Mouse (Mus musculus) mouse embryonic stem cell (cell line): ENCODE data around the gene Zbtb16.

Experiments used
- in situ Hi-C, 2 experiments: fragments of 300-500 bp; cut with MboI; formaldehyde crosslinking; loops; 1 replicate in 1 of 2; 3 replicates in 1 of 2; pipeline ENCODE4 v1.14.3; 2019 to 2020; ENCODE audit warnings: low sequenced_read_pairs in 2 of 2, low pct_unique_long_range_greater_than_20kb in 1 of 2, mixed read lengths in 1 of 2; ENCODE audit not compliant: unreplicated experiment in 1 of 2

Gene Zbtb16

DNA sequence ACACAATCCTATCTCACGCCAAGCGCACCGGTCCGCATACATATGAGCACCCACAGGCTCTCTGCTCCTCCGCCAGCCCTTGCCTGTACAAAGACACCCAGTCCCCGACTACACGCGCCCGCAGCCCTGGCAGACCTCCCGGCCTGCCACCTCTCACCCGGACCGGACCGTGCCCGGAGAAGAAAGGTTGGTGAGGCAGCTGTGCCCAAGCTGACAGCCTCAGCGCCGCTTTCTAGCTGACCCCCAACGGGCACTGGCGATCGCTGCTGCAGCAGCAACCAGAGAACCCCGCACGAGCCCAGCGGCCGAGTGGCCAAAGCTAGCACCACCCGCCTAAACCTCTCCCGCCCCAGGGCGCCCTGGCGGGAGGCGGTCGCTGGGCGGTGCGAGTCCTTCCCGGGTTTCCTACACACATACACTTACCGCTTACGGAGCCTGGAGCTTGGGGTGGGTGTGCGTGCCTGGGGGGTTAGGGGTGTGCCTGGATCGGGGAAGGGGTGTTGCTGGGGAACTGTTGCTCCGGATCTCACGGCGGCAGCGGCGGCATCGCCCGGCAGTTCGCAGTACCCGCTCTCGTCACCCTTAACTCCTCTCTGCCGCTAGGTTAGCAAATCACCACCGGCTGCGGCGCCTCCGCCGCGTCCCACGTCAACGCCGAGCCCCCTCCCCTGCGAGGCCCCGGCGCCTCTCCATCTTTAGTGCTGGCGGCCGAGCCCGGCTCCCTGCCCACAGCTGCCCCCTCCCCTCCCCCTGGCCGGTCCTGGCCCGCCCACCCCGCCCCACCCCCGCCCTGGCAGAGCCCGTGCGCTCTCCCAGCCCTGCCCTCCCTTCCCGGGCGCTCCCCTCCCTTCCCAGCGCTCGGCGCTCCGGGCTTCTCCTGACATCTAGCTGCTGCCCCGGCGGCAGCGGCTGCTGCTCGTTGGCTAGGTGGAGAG lies at the start of gene Zbtb16:
Gene Zbtb16, minus strand, starts transcription at position 592 of the 935 bp plus-strand sequence.
- in situ Hi-C loops, result no loop called here

DNA sequence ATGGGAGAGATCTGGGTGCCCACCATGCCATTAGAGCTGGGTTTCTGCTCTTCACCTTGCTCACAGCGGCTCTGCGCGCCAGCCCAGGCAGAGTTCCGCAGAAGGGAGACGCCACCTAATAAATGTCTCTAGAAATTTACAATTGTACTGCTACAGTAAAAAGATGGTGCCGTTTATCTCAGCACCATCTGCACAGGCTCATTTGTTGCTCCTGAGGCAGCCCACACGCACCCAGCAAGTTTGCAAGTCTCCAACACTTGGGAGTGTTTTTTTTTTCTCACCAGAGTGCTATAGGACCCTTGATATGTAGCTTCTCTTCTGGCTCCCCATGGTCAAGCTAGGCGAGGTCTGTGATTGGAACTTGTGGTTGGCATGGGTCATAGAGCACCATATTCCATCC lies 36.9 kb upstream of the Zbtb16 start:
- in situ Hi-C loops, result loop anchor here in 1 of 2 experiments (25.0 kb wide), 1 partner anchor 211 kb away; no protein-coding TSS in a partner anchor

DNA sequence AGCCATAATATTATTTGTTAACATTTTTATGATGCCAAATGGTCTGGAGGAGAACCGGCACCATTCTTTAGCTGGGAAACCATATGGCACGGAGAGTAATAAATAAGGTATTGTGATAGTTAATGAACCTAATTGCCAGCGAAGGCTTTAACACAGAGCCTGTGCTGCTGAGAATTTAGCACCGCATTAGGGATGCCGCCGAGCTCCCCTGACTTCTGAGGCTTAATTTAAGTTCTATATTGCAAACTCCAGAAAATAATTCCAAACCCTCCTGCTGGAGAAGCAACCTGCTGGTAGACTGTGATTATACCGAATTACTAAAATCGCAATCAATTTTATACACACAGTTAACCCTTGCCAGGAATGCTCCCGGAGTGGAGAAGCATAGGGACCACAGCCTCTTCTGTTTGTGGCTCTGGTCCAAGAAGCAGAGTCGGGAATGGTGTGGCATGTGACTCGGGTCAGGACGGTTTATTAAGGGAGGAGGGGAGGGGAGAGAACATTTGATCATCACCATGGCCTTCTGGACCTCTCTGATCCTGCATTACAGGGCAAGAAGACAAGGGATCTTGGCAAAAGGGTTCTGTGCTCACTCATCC lies 30.6 kb upstream of the Zbtb16 start:
- in situ Hi-C loops, result loop anchor here in 1 of 2 experiments (25.0 kb wide), 1 partner anchor 204 kb away; no protein-coding TSS in a partner anchor

DNA sequence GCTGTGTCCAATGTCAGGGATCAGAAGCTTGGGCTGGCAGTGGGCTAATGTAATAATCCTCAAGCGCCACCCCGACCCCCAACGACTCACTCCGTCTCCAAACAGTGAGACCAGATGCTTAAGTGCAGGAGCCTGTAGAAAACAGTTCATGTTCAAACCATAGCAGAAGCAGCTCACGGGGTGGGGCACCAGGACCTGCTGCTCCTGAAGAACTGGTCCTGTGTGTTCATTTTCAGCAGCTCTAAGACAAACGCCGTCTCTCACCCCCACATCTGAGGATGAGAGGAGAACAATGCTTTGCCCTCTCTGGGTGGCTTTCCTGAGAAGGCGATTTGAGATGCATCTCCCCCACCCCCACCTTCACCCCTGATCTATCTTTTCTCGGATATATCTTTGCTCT lies 29.2 kb upstream of the Zbtb16 start:
- in situ Hi-C loops, result loop anchor here in 1 of 2 experiments (25.0 kb wide), 1 partner anchor 203 kb away; no protein-coding TSS in a partner anchor

DNA sequence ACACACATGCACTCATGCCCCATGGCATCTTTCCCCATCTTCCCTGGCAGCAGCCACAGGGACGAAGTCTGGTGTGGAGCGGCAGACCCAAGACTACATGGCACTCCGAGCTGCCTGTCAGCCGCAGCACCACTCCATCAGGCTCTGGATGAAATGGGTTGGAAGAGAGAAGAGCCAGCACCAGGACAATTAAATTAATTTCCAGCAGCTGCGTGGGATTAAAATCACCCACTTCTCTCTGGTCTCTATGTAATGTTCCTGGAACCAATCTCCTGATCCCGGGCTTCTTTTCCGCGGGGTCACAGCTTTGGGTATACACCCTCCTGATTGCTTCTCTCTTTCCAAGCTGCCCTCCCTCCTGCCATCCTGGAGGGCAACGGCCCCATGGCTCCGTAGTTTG lies 25.5 kb upstream of the Zbtb16 start:
- in situ Hi-C loops, result loop anchor here in 1 of 2 experiments (25.0 kb wide), 1 partner anchor 199 kb away; no protein-coding TSS in a partner anchor

DNA sequence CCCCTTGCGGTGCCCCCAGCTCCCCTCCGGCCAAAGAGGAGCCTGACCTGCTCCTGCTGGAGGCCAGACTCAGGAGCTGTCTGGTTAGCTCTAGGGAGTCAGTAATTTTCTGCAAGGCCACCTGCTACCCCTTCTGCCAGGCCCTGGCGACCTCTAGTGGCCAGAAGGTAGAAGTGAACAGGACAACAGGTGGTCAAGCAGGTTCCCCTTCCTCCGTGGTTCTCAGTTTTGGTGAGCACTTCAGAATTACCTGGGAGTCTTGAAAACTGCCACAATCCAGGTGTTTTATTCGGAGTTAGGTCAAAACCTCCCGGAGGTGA lies 24.5 kb upstream of the Zbtb16 start:
- in situ Hi-C loops, result loop anchor here in 1 of 2 experiments (25.0 kb wide), 1 partner anchor 198 kb away; no protein-coding TSS in a partner anchor

DNA sequence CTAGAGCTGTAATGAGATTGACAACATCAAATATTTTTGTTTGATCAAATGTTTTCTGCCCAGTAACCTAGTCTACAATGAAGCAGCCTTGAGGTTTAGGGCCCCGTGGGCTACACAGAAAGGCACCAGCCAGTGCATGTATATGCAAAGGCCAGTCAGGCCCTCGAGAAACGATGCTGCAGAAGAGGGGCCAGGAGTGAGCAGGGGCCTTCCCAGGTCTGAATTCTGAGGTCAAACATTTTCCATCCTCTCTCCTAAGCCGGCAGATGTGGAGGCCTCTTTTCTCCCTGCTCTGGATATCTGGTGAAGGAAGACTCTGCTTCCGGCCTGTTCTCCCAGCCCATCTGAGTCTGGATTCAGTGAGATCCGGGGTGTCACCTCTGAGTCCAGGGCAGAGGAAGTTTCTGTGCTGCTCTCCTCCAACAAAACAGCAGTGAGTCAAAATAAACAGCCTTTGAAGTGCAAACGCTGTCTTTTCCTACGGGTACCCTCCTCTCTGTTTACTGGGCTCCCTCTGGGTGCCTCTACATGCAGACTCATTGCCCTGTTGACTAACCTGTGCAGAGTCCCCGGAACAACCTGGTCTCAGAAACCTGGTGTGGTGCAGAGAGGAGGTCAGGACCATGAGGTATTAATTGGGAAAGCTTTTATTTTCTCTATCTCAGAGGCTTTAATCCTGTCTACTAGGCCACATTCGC lies 24.0 kb upstream of the Zbtb16 start:
- in situ Hi-C loops, result loop anchor here (5.0 to 25.0 kb wide), 2 partner anchors 198 to 203 kb away; no protein-coding TSS in a partner anchor

DNA sequence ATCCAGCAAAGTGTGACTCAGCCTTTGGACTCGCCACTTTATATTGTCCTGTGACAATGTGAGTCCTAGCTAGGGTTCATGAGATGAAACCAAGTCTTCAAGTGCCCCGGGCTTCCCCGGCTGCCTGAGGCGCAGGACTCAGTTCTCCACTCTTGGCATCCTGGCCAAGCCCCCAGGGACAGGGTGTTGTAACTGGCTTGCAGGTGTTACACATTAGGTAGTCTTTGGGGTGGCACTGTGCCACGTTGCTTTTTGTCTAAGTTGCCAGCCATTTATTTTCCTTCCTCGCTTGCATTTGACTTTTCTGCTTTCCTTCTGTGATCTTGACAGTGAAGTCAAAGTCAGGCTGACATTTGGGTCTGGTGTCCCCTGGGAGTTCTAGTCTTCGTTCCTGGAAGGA lies 21.9 kb upstream of the Zbtb16 start:
- in situ Hi-C loops, result loop anchor here (5.0 to 25.0 kb wide), 2 partner anchors 196 to 201 kb away; no protein-coding TSS in a partner anchor

DNA sequence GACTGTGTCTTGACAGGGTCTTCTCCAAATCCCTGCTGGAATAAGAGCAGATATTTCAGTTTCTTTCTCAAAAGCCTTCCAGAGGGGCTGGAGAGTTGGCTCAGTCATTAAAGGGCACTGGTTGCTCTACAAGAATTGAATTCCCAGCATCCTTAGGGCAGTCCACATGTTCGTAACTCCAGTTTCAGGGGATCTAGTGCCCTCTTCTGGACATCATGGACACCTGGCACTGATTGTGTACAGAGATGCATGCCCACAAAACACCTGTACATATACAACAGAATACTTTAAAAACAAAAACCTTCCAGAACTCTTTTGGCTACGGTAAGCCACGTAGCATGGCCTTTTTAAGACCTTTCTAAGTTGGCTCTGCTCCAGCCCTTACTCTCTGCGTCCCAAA lies 20.2 kb upstream of the Zbtb16 start:
- in situ Hi-C loops, result loop anchor here (5.0 to 25.0 kb wide), 2 partner anchors 194 to 199 kb away; no protein-coding TSS in a partner anchor

DNA sequence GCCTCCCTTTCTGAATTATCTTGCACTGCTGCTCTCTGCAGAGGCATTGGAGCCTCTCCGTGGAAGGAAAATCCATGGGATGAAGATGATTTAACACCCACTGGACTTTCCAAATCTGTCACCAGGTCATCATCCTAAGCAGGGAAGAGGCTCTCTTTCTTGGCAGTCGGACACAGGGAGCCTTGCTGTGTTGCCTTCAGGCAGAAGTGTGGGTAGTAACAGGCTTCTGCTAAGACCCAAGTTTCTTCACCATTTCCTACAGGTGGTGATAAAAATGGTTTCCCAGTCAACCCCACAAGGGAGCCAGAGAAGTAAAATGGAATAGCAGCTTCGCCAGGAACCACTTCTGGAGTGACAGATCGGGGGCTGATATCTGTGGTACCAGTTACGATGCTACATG lies 13.5 kb upstream of the Zbtb16 start:
- in situ Hi-C loops, result no loop called here

DNA sequence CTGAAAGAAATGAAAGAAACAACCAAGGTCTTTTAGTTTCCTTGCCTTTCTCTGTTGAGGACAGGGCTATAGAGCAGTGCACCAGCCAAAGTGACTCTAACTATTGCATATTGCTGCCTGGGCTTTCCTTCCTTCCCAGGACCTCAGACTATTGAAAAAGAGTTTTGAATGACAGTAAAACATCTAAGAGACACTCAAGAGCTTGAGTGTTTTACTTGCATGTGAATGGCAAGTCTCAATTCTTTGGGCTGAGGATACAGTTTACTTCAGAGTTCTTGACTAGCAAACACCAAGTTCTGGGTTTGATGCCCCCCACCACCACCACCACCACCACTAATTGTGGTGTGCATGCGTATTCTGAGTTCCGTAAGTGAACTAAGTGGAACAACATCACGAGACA lies 3.5 kb upstream of the Zbtb16 start:
- in situ Hi-C loops, result no loop called here

DNA sequence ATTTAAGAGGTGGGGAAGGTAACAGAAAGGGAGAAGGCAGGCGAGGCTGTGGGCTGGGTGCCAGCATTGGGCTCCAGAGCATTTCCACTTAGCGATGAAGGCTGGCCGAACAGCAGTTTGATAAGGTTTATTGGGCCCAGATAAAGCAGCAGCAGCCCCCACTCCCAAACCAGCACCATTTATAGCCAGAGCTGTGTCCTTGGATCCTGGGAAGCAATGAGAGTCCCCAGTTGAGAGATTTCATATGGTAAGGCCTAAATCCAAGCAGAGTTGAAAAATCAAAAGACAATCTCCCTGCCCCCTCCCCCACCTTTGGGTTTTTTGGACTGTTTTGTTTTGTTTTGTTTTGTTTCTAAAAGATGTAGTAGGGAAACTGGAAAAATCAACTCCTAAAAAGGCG lies 2.3 kb upstream of the Zbtb16 start:
- in situ Hi-C loops, result no loop called here

DNA sequence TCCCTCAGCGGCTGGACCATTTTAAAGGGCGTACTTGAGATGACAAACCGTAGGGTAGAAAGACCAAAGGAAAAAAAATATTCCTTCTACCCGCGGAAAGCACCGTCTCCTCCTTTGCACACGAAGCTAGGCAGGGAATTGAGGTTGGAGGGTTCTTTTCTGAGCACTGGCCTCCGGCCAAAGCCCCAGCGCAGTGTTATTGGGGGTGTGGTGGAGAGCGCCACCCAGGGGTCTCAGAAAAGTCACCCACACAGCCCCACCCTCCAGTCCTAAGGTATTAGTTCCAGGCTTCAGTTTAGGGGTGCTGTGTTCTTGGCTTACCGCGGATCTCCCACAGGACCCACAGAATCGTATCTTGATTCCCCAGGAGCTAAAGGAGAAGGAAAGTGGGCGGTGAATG lies 1.2 kb upstream of the Zbtb16 start:
- in situ Hi-C loops, result no loop called here

DNA sequence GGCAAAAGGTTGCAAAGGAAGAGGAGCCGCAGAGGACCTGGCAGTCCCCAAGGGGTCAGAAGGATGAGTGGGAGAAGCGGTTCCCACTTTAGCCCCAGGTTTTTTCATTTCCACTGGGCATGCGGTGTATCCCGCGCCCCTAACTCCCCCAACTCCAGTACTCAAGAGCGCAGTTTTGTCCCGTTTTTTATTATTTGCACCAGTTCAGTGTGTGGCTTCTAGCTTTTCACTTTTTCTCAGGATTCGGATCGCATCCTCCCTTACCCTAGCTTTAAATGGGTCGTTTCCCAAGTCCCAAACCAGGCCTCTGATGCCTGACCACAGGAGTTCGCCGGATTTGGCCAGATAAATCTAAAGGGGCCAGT lies 526 bp upstream of the Zbtb16 start:
- in situ Hi-C loops, result no loop called here

DNA sequence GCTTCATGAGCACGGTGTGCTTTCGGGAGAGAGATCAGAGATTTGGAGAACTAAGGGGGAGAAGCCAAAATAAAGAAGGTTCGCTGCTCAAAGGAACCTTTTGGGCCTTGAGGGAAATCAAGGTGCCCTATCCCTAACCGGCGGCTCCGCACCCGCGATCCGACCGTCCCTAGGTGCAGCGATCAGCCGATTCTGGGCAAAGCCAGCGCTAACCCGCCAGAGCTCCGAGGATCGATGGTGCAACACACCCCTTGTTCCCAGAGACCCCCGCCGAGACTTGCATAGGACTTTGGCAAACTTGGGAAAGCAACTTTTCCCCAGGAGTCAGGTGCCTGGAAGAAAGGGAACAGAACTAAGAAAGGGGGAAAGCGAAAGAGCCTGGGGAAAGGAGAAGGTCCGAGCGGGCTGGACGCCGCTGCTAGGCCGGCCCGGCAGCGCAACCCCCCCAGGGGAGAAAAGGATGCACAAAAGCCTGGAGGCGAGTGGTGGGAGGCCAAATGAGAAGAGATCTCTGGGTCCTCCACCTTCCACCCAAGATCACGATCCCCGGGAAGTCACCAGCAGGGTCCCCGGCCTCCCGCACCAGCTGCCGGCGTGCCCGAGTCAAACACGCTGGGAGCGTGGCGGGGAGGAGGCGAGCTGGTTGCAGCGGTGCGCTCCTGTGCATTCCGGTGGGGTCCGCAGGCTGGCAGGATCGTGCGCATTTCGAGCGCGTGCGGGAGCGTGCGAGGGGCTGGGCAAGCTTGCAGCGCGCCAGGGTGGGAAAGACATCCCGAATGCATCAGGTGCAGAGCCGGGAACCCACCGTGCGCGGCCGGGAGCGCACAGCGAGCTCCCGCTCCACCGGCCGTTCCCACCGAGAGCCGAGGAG lies 1.2 kb downstream of the Zbtb16 start:
- in situ Hi-C loops, result no loop called here

DNA sequence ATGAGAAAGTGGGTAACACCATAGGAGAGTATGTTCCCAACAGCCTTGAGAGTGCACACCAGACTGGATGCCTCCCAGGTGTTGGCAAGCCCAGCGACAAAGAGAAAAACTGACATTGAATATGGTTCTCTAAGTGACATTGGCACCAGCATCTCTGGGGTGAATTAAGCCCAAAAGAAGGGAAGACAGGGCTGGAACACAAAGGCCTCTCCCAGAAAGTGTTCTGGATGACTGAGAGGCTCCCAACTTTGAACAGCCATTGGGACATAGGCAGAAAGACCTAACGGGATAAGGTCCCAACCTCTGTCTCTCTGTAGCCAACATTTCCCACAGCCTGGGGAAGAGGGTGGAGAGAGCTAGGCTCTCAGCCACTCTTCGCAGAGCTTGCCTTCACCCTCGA lies 2.0 kb downstream of the Zbtb16 start:
- in situ Hi-C loops, result no loop called here

DNA sequence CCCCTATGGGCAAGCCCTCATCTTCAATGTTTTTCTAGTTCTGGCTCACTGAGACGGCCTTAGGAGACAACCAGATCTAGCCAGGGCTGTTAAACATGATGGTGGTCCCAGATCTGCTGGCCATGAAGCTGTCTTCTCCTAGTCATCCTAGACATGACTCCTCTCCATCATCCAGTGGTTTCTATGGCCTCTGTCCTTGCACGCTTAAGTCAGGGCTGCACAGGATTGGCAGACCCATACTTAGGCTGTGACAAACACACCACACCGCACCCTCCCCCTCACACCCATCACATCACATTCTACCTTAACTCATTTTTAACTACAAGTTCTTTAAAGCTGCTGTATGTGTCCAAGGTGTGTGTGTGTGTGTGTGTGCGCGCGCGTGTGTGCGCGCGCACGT lies 2.5 kb downstream of the Zbtb16 start:
- in situ Hi-C loops, result no loop called here

DNA sequence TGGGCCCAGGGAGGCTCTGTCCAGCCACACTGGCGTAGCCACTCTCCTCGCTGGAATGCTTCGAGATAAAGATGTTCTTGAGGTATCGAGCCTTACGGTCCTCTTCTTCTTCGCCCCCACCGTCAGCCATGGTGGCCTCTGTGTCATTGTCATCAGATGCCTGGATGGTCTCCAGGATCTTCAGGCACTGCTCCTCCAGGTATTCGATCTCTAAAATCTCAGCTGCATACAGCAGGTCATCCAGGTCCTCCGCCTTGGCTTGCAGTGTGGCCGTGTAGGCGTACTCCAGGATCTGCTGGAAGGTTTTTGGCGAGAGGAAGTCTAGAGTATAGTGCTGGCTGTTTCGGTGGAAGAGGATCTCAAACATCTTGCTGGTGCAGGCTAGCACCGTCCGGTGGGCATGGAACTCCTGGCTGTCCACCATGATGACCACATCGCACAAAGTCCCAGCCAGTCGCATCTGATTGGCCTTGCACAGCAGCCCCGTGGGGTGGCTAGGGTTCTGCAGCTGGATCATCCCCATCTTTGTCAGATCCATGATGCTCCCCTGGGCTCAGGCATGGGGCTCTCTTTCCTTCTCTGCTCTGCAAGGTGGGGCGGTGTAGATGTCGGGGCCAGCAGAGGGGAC lies 3.4 kb downstream of the Zbtb16 start:
- in situ Hi-C loops, result no loop called here
